Mouse (Mus musculus) hindbrain, embryonic 10.5 days (tissue): ENCODE measurements around the gene Pomp. TPM values are rescaled to one million over a fixed set of nuclear protein-coding genes. Genes with fewer than 3 reads are reported as not detected.

Experiments used
- DNase-seq: peaks from one replicate; pipeline ENCODE4 v3.0.0-alpha.2; 2017; ENCODE audit warnings: low spot score
- H3K27ac ChIP-seq: fragments of 300-500 bp; sonication (generic); 2 replicates; pipeline ENCODE4 v1.5.1; 2016; ENCODE audit warnings: mild to moderate bottlenecking, moderate library complexity
- H3K27me3 ChIP-seq: fragments of 300-500 bp; sonication (generic); 2 replicates; pipeline ENCODE4 v1.6.1; 2016; ENCODE audit warnings: mild to moderate bottlenecking; ENCODE audit not compliant: poor library complexity, insufficient read depth, severe bottlenecking
- H3K36me3 ChIP-seq: fragments of 300-500 bp; sonication (generic); 2 replicates; pipeline ENCODE4 v1.6.1; 2016; ENCODE audit warnings: mild to moderate bottlenecking, moderate library complexity
- H3K4me1 ChIP-seq: fragments of 300-500 bp; sonication (generic); replicated peaks from 2 replicates; pipeline ENCODE4 v1.6.1; 2016; ENCODE audit warnings: mild to moderate bottlenecking
- H3K4me3 ChIP-seq: fragments of 300-500 bp; sonication (generic); 2 replicates; pipeline ENCODE4 v1.5.1; 2016; ENCODE audit warnings: mild to moderate bottlenecking, moderate library complexity
- H3K9me3 ChIP-seq: fragments of 300-500 bp; sonication (generic); 2 replicates; pipeline ENCODE4 v1.6.1; 2016; ENCODE audit warnings: mild to moderate bottlenecking, moderate library complexity
- WGBS: fragments of 180-500 bp; shearing (Covaris S2); methylation state at CpG from one replicate; pipeline ENCODE4 v1.1.7; 2016; 5-methylcytosine and 5-hydroxymethylcytosine counted together
- polyA plus RNA-seq: library from polyadenylated mRNA; unstranded; fragments of >200 nt; fragmentation: Nextera tagmentation; extraction: Ambion mirVana; gene quantifications from 2 replicates; pipeline ENCODE4 v1.2.1, GENCODE M21; 2016

The Pomp gene
- polyA plus RNA-seq: 499 and 521 TPM in 2 replicates

DNA sequence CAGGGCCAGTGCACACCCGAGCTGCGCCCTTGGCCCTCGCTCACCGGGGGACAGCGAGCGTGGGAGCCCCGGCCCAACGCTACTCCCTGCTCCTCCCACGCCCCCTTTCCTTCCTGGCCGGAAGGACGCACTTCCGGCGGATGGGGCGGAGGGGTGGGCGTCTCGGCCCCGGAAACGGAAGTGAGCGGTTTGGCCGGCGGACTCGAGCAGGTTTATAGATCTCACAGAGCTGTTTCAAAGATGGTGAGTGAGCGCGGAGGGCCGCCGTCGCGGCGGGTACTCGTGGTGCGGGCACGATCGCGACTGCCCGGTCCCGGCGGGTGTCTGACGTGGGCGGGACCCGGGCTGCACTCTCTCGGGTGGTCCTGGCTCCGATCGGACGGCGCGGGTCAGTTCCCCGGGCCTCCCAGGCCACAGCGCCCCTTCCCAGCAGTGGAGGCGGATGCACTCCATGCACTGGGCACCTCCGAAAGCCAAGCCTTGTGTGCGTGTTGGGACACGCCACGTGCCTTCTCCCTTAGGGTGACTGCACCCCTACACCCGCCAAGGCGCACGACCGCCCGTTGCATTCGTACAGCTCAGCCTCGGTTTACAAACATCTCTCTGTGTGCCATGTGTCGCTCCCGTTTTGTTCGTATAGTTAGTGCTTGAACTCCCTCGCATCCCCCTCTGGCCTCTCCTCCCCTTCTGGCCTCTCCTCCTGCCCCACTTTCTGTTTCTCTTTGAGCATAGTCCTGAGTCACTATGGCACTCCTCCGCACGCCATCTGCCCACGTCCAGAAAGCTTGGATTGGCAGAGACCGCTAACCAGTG lies at the start of gene Pomp:
Gene Pomp, plus strand, starts transcription at position 13 of the 813 bp plus-strand sequence.
- H3K27me3 ChIP-seq: no peaks in the 10 kb centered on the region
- peaks cover 19% of the 10 kb centered on the region for H3K4me1 ChIP-seq
- H3K36me3 ChIP-seq: peaks cover 36% of the 10 kb centered on the region
- peak within 1 kb of the TSS; percentile 96 for H3K4me3 ChIP-seq
- H3K27ac ChIP-seq: peak within 1 kb of the TSS; percentile 92
- DNase-seq: peak; percentile 93
- under 1% methylated on average over 68 of the region's 68 CpGs for WGBS
- no peaks in the 10 kb centered on the region for H3K9me3 ChIP-seq

DNA sequence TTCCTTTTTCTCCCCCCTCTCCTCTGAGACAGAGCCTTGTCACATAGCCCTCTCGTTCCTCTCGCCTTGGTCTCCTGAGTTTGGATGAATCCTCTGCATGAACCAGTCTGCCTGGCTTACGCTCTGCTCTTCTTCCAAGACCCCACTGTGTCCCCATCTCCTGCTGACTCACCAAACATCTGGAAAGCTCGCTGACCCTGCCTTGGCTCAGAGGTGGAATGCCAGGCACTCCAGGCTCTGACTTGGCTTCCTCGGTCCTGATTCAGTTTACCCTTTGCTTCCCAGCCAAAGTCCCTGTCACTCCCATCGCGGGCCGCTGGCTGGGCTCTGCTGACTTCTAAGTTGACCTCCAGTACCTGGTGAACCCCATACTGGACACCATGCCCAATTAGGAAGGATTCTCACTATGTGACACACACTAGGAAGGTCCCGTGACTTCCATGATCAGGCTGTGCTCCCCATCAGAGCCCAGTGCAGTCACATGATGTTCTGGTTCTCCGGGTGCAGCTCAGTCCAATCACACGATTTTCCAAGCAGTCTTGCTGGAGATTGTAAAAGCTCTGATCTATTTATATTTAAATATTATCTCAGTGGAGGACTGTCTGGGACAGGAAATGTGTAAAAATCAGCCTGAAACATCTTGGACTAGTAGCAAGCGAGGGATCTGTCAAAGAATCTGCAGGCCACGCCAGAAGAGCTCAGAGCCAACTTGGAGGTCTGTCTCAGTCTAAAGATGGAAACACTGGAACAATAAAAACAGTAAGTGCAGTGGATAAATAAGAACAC lies 47.8 kb upstream of the Pomp start:
- Histone ChIP-seq H3K4me1 (no peaks in the 10 kb centered on the region), H3K9me3 (0 out of 2 replicates have a peak, but pooled peaks cover 2% of the 10 kb centered on the region), H3K27me3 (no peaks in the 10 kb centered on the region), H3K27ac (no peak overlapping the region), H3K4me3 (no peak overlapping the region), H3K36me3 (no peaks in the 10 kb centered on the region)
- no peak for DNase-seq
- WGBS: 91% methylated on average over 13 of the region's 13 CpGs

DNA sequence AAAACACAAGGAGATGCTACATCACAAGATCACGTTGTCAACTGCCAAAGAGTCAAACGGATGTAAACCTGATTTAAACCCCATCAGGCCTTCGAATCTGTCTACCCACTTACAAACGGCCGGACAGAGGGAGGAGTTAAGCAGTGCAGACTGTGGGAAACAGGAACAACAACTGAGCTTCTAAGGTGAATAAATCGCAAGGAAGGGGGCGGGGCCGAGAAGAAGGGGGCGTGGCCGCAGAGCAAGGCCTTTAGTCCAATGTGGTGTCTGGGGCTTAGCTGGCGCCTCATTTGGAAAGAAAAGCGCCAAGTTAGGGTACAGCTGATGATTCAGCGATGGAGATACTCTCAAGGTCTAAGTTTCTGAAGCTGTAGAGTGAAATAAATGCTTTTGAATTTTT lies 45.3 kb upstream of the Pomp start:
- Histone ChIP-seq H3K4me3 (no peak overlapping the region), H3K27me3 (no peaks in the 10 kb centered on the region), H3K27ac (no peak overlapping the region), H3K9me3 (peaks cover 8% of the 10 kb centered on the region), H3K36me3 (no peaks in the 10 kb centered on the region), H3K4me1 (no peaks in the 10 kb centered on the region)
- DNase-seq: no peak
- 77% methylated on average over 13 of the region's 13 CpGs for WGBS

DNA sequence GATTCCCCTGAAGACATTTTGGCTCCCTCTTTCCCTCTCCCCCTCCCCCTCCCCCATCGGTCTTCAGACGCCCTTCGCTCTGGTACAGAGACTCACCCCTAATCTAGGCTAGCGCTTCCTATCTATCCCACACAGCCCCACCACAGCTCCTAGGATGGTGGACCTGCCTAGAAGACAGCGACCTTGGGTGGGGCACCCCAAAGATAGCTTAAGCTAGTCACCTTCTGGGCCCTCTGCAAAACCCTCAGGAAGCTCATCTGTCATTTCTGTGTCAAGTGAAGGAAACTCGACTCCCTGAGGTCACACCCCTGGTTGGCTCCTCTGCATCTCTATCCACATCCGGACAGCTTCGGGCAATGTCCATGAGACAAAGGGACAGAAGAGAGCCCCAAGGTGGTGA lies 44.7 kb upstream of the Pomp start:
- Histone ChIP-seq H3K9me3 (peaks cover 8% of the 10 kb centered on the region), H3K4me1 (no peaks in the 10 kb centered on the region), H3K4me3 (no peak overlapping the region), H3K27me3 (no peaks in the 10 kb centered on the region), H3K27ac (no peak overlapping the region), H3K36me3 (no peaks in the 10 kb centered on the region)
- no peak for DNase-seq
- WGBS: 80% methylated on average over 8 of the region's 8 CpGs

DNA sequence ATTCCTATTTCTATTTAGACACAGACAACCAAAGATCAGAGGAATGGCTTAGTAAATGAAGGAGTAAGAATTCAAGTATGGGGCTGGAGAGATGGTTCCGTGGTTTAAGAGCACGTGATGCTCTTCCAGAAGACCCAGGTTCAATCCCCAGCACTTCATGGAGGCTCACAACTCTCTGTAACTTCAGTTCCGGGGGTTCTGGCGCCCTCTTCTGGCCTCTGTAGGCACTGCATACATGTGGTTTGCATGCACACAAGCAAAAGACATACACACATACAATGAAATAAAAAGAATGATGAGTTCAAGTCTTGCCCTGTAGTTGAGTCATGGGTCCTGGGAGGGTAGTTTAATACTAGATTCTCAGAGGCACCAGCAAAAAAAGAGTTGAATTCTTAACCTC lies 43.8 kb upstream of the Pomp start:
- Histone ChIP-seq H3K27me3 (no peaks in the 10 kb centered on the region), H3K4me1 (no peaks in the 10 kb centered on the region), H3K4me3 (no peak overlapping the region), H3K36me3 (no peaks in the 10 kb centered on the region), H3K9me3 (peaks cover 6% of the 10 kb centered on the region), H3K27ac (no peak overlapping the region)
- no peak for DNase-seq
- 71% methylated on average over 4 of the region's 4 CpGs for WGBS

DNA sequence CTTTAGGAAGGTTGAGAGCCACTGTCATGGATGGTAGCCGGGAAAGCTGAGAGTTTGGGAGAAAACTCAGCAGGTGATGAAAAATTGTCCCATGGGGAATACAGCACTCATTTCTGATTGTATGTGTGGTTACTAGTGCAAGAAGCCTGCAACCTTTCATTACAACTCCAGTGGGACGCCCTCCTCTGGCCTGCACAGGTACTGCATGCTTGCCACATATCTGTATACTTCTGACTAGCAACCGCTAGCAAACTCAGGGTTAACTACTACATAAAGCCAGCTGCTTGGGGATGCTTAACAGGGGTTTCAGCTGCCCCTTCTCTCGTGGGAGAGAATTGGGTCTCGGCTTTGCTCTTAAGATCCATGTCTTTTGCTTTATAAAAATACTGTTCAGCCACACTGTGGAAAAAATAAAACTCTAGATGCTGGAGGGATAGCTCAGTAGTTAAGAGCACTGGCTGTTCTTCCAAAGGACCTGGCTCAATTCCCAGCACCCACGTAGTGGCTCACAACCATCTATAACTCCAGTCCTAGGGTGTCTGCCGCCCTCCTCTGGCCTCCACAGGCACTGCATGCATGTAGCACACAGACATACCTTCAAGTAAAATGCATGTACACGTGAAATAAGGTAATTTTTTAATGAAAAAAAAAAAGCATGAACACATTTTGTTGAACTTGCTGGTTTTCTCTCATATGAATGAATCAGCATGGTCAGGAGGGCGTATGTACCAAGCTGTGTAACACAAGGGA lies 42.3 kb upstream of the Pomp start:
- Histone ChIP-seq H3K27me3 (no peaks in the 10 kb centered on the region), H3K27ac (no peak overlapping the region), H3K36me3 (no peaks in the 10 kb centered on the region), H3K9me3 (peaks cover 9% of the 10 kb centered on the region), H3K4me3 (no peak overlapping the region), H3K4me1 (no peaks in the 10 kb centered on the region)
- no peak for DNase-seq
- WGBS: 90% methylated on average over 9 of the region's 9 CpGs

DNA sequence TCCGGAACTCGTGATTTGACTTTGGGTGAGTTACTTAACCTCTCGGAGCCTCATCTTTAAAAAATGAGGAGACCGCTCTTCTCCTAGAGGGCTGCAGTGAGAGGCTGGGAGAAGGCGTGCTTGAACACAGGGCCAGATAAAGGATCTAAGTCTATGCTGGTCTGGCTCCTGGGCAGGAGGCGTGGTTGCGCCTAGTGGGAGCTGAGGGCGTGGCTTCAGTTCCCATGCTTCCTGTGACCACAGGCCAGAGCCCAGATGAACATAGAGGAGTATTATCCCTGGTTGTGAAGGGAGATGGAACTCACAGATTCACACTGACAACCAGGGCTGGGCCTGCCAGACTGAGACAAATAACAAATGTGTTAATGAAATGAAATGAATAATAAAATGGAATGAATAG lies 41.4 kb upstream of the Pomp start:
- Histone ChIP-seq H3K27ac (no peak overlapping the region), H3K4me3 (no peak overlapping the region), H3K9me3 (peaks cover 9% of the 10 kb centered on the region), H3K4me1 (no peaks in the 10 kb centered on the region), H3K27me3 (no peaks in the 10 kb centered on the region), H3K36me3 (no peaks in the 10 kb centered on the region)
- 90% methylated on average over 8 of the region's 8 CpGs for WGBS
- DNase-seq: no peak

DNA sequence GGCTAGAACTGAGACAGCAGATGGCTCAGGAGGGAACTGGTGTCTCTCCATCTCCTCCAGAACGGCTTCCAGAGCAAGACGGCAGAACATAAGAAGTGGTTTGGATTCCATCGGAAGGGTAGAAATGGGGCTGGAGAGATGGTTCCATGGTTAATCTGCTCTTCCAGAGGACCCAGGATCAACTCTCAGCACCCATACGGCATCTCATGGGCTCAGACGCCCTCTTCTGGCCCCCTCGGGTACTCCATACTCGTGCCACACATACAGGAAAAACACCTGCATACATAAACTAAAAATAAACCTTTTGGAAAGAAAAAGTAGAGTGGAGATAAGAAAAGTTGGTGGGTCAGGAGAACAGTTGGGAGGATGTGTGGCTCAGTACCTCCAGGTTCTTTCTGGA lies 40.4 kb upstream of the Pomp start:
- Histone ChIP-seq H3K4me1 (no peaks in the 10 kb centered on the region), H3K27ac (no peak overlapping the region), H3K4me3 (no peak overlapping the region), H3K36me3 (no peaks in the 10 kb centered on the region), H3K9me3 (peaks cover 9% of the 10 kb centered on the region), H3K27me3 (no peaks in the 10 kb centered on the region)
- WGBS: 84% methylated on average over 7 of the region's 7 CpGs
- no peak for DNase-seq

DNA sequence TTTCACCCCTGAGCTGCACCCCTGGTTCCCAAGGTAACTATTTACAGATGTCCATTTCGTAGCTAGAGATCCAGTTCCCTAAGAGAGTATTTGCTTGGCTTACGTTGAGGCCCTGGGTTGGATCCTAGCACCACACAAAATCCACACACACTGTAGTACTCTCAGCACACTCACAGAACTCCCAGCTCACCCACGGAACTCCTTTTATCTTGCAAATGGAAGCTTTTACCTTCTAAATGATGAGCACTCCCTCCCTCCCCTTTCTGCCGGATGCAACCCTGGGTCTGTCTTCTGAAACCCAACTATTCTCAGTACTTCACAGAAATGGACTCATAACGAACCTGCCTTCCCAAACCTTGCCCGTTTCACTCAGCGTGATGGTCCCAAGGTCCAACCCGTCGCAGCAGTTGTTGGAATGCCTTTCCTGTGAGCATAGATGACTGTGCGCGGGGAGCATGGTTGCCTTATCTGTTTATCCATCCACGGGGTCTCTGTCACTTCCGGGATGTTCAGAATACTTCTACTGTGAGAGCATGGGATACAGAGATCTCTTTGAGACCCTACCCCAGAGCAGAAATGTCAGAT lies 36.1 kb upstream of the Pomp start:
- Histone ChIP-seq H3K27ac (no peak overlapping the region), H3K4me1 (peaks cover 10% of the 10 kb centered on the region), H3K27me3 (no peaks in the 10 kb centered on the region), H3K36me3 (no peaks in the 10 kb centered on the region), H3K9me3 (peaks cover 3% of the 10 kb centered on the region; the same call in 1 of the 2 replicates), H3K4me3 (no peak overlapping the region)
- WGBS: 83% methylated on average over 13 of the region's 13 CpGs
- no peak for DNase-seq

DNA sequence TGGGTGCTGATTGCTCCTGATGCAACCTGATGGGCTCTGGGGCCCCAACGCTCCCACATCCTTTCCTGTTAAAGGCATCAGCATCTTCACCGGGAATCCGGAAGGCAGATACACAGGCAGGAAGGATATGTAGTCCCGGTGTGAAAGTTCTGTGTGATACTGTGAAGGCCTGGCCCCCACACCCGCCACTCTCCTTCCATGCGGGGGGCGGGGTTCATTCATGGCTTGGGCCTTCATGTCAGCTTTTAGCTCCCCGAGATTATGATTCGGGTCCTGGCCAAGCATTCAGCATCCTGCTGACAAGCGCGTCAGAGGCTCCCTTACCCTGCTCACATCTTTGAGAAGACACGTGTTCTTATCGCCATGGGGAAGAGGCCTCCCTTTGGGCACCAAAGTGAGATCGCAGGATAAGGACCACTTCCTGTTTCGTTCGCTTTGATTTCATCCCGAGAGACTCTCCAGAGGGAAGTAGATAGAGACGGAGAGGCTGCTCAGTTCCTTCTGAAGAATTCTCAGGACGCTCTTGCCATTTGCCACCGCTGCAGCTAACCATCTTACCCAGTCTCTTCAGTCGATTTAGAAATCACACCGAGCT lies 34.8 kb upstream of the Pomp start:
- H3K4me3 ChIP-seq: no peak overlapping the region
- DNase-seq: no peak
- H3K36me3 ChIP-seq: no peaks in the 10 kb centered on the region
- H3K27me3 ChIP-seq: no peaks in the 10 kb centered on the region
- H3K4me1 ChIP-seq: peaks cover 10% of the 10 kb centered on the region
- no peak overlapping the region for H3K27ac ChIP-seq
- H3K9me3 ChIP-seq: peaks cover 3% of the 10 kb centered on the region; the same call in 1 of the 2 replicates
- WGBS: 58% methylated on average over 22 of the region's 22 CpGs

DNA sequence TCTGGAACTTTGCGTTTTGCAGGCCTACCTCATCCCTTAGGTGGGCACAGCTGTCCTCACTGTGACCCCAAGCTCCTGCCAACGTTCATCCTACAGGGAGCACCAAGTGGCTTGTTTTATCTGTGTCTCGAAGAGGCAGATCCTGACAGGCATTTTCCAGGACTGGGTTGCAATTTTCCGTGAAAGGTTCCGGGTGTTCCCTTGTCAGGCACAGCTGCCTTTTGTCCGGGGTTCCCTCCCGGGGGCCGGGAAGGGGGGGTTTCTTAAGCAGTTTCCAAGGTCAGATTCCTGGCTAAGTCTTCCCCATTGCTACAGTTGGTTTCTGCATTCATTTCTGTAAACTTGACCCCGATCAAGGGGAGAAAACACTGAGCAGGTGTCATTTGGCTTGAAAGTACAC lies 34.2 kb upstream of the Pomp start:
- Histone ChIP-seq H3K27me3 (no peaks in the 10 kb centered on the region), H3K4me1 (peaks cover 10% of the 10 kb centered on the region), H3K4me3 (no peak overlapping the region), H3K36me3 (no peaks in the 10 kb centered on the region), H3K27ac (0 out of 2 replicates have a peak overlapping the region, but pooled peaks have one; percentile 5), H3K9me3 (peaks cover 3% of the 10 kb centered on the region; the same call in 1 of the 2 replicates)
- WGBS: 66% methylated on average over 9 of the region's 9 CpGs
- no peak for DNase-seq

DNA sequence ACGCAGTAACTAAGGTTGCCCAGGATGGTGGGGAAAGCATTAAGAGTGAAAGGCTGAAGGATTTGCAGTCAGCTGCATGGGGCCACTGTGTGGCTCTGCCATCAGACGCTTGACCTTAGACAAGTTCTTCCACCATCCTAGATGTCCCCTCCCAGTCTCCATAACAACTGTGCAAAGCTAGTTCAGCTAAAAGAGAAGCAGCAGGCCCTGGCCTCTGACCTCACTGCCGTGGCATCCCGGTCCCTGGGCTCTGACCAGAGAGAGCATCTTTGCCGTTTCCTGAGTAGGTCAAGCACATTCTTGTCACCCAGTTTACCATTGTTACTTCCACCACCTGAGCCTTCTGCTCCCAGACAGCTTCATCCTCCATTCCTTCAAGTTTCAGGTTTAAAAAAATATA lies 33.7 kb upstream of the Pomp start:
- WGBS: 37% methylated on average over 5 of the region's 5 CpGs
- H3K27ac ChIP-seq: 0 out of 2 replicates have a peak overlapping the region, but pooled peaks have one; percentile 8
- H3K27me3 ChIP-seq: no peaks in the 10 kb centered on the region
- H3K36me3 ChIP-seq: no peaks in the 10 kb centered on the region
- peaks cover 2% of the 10 kb centered on the region; the same call in 1 of the 2 replicates for H3K9me3 ChIP-seq
- no peak for DNase-seq
- peaks cover 10% of the 10 kb centered on the region for H3K4me1 ChIP-seq
- no peak overlapping the region for H3K4me3 ChIP-seq
